Mouse (Mus musculus) embryonic facial prominence, embryonic 12.5 days (tissue): ENCODE measurements around the gene Dedd2. TPM values are rescaled to one million over a fixed set of nuclear protein-coding genes. Genes with fewer than 3 reads are reported as not detected.

Experiments used
- ATAC-seq: fragments of 200-750 bp; cut with Nextera tagmentation; 2 replicates; pipeline ENCODE4 v1.8.0; 2017; ENCODE audit not compliant: insufficient number of reproducible peaks, insufficient read depth, low FRiP score, low TSS enrichment
- H3K27ac ChIP-seq: fragments of 300-500 bp; sonication (generic); 2 replicates; pipeline ENCODE4 v1.5.1; 2016; ENCODE audit warnings: mild to moderate bottlenecking
- H3K27me3 ChIP-seq: fragments of 300-500 bp; sonication (generic); 2 replicates; pipeline ENCODE4 v1.6.1; 2016; ENCODE audit warnings: mild to moderate bottlenecking, moderate library complexity
- H3K36me3 ChIP-seq: fragments of 300-500 bp; sonication (generic); 2 replicates; pipeline ENCODE4 v1.6.1; 2016; ENCODE audit warnings: mild to moderate bottlenecking
- H3K4me1 ChIP-seq: fragments of 300-500 bp; sonication (generic); 2 replicates; pipeline ENCODE4 v1.6.1; 2016
- H3K4me2 ChIP-seq: fragments of 300-500 bp; sonication (generic); replicated peaks from 2 replicates; pipeline ENCODE4 v1.6.1; 2016; ENCODE audit warnings: mild to moderate bottlenecking, moderate library complexity
- H3K4me3 ChIP-seq: fragments of 300-500 bp; sonication (generic); 2 replicates; pipeline ENCODE4 v1.5.1; 2016; ENCODE audit warnings: mild to moderate bottlenecking
- H3K9ac ChIP-seq: fragments of 300-500 bp; sonication (generic); 2 replicates; pipeline ENCODE4 v1.6.1; 2016; ENCODE audit warnings: mild to moderate bottlenecking, moderate library complexity
- H3K9me3 ChIP-seq: fragments of 300-500 bp; sonication (generic); 2 replicates; pipeline ENCODE4 v1.6.1; 2016; ENCODE audit warnings: mild to moderate bottlenecking, moderate library complexity
- WGBS: fragments of 180-500 bp; shearing (Covaris S2); methylation state at CpG from one replicate; pipeline ENCODE4 v1.1.7; 2016; 5-methylcytosine and 5-hydroxymethylcytosine counted together
- polyA plus RNA-seq: library from polyadenylated mRNA; unstranded; fragments of >200 nt; fragmentation: Nextera tagmentation; extraction: Ambion mirVana; gene quantifications from 2 replicates; pipeline ENCODE4 v1.2.1, GENCODE M21; 2016

Dedd2 gene
- polyA plus RNA-seq, 1 experiment from 2014 or later = 13.7 TPM

DNA sequence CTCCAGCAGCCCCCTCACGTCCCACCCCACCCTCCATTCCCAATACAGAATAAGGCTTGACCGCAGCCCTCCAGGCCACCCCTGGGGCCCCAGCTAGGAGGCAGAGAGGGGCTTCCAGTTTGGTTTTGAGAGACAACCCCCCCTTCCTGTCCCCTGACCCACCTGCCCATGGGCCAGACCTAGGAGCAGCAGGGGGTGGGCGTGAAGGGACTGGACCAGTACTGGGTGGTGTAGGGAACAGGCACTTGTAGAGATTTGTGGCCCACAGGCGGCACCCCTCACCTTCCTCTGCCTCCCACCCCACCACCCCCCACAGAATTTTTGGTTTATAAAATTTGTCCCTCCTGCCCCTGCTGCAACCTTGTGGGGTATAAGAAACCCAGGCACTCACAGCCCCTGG, 22.9 kb upstream of the Dedd2 start:
- no peak for ATAC-seq
- Histone ChIP-seq H3K4me1 (peaks cover 38% of the 10 kb centered on the region), H3K9me3 (no peaks in the 10 kb centered on the region), H3K4me3 (no peak overlapping the region), H3K9ac (no peak overlapping the region), H3K4me2 (no peak overlapping the region), H3K27ac (peak overlapping the region; percentile 26; the same call in 1 of the 2 replicates), H3K36me3 (peaks cover 37% of the 10 kb centered on the region), H3K27me3 (no peaks in the 10 kb centered on the region)
- WGBS = 98% methylated on average over 4 of the region's 4 CpGs

DNA sequence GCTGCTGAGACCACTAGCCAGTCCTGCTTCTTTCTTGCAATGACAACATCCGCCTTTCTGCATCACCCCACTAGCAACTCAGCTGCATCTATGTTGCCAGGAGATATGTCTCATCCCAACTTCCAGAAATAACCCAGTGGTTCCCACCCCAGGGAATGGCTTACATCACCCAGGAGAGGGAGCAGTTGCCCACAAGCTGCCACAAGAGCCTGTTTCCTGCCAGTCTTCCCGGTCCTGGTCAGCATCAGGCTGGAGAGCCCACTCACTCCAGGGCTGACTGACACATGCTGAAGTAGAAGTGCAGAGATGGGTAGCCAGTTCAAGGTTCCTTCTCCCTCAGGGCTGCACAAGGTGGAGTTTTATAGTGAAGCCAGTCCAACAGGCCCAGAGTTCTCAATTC, 20.6 kb upstream of the Dedd2 start:
- ATAC-seq = no peak
- Histone ChIP-seq H3K9me3 (no peaks in the 10 kb centered on the region), H3K27me3 (no peaks in the 10 kb centered on the region), H3K4me3 (no peak overlapping the region), H3K27ac (peak overlapping the region; percentile 17; the same call in 1 of the 2 replicates), H3K36me3 (peaks cover 36% of the 10 kb centered on the region), H3K9ac (no peak overlapping the region), H3K4me2 (no peak overlapping the region), H3K4me1 (peaks cover 24% of the 10 kb centered on the region)
- WGBS = 33% methylated on average over 2 of the region's 2 CpGs

DNA sequence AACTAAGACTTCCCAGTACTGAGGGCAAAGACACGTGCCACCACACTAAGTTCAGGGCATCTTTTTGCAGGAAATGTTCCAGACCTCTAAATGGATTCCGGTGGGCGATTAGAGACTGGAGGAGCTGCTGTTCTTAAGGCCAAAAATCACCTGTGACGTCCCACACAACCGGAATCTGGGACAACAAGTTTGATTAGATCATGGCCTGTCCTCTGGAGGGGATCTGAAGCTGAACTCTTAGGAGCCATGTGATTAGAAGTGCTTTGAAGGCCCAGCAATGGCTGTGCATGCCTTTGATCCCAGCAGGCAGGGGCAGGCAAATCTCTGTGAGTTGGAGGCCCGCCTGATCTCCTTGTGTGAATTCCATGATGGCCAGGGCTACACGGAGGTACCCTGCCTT, 20.2 kb upstream of the Dedd2 start:
- Histone ChIP-seq H3K4me2 (no peak overlapping the region), H3K27me3 (no peaks in the 10 kb centered on the region), H3K9ac (no peak overlapping the region), H3K4me3 (no peak overlapping the region), H3K36me3 (peaks cover 32% of the 10 kb centered on the region), H3K27ac (peak overlapping the region; percentile 57; the same call in 1 of the 2 replicates), H3K4me1 (peaks cover 24% of the 10 kb centered on the region), H3K9me3 (no peaks in the 10 kb centered on the region)
- no peak for ATAC-seq
- 62% methylated on average over 7 of the region's 7 CpGs for whole genome bisulfite sequencing

DNA sequence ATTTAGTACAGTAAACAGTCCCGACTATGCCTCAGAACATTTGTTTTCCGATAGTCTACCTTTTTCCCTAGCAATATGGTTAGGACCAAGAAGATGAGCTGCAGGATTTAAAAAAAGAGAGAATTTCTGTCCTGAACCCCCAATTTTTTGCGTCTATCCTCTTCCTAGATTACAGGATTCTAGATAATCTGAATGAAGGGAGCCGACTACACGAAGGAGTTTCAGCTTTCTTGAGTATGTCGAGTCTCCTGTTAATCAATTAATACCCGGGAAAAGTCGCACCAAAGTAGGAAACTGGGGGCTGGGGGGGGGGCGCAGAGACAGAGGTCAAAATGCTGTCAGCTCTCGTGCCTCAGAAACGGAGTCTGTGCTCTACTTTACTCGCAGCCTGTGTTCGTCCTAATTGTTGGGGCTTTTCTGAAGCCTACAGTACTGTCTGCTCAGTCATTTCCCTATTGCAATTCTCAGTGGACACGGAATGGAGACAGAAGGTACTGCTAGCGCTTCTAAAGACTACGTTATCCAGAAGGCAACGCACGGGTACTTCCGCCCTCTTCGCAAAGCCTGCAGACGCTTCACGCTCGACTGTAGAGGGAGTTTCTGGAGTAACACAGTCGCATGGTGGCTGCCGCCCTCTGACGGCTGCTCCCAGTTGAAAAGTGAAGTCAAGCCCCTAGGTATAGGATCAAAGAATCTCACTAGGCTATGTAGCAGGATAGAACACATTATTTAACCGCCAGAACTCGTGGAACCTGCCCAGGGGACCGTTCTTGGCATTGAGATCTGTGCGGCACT, 18.6 kb upstream of the Dedd2 start:
- H3K36me3 ChIP-seq = peaks cover 31% of the 10 kb centered on the region
- peak overlapping the region; percentile 80 for H3K27ac ChIP-seq
- WGBS = 4% methylated on average over 30 of the region's 30 CpGs
- ATAC-seq = peak; percentile 54
- H3K4me3 ChIP-seq = peak overlapping the region; percentile 97
- H3K9ac ChIP-seq = 0 out of 2 replicates have a peak overlapping the region, but pooled peaks have one; percentile 27
- H3K27me3 ChIP-seq = no peaks in the 10 kb centered on the region
- peaks cover 21% of the 10 kb centered on the region for H3K4me1 ChIP-seq
- H3K9me3 ChIP-seq = no peaks in the 10 kb centered on the region
- peak overlapping the region; percentile 74 for H3K4me2 ChIP-seq

DNA sequence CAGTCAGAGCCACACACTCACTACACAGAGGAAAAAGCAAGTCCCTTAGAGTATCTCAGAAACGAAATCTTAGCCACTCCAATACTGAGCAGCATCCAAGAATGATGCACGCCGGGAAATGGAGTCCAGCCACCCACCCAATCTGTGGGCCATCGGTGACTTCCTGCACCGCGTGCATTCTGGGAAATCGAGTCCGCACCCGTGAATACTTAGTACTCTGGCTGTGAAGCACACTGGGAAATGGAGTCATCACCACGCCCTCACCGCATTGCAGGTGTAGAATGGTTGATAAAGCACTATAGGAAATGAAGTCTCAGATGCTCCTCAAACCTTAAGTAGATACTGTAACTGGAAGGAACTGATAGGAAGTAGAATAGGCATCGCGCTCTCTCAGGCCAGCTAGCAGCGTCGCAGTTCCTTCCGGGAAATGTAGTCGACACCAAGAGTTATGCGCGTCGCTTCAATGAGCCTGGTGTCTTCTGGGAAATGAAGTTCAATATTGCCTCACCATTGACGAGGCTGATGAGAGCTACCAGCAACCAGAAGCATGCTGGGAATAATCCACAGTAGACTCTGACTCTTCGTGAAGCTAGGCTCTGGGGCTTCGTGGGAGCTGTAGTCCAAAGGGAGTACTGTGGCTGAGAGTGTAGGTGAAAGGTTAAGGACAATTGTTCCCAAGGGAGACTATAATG, 17.7 kb upstream of the Dedd2 start:
- Histone ChIP-seq H3K4me1 (peaks cover 21% of the 10 kb centered on the region), H3K9ac (peak overlapping the region; percentile 99; the same call in 1 of the 2 replicates), H3K4me3 (peak overlapping the region; percentile 97), H3K27me3 (no peaks in the 10 kb centered on the region), H3K9me3 (no peaks in the 10 kb centered on the region), H3K27ac (peak overlapping the region; percentile 80), H3K36me3 (peaks cover 34% of the 10 kb centered on the region), H3K4me2 (peak overlapping the region; percentile 74)
- ATAC-seq = peak; percentile 91
- under 1% methylated on average over 23 of the region's 23 CpGs for WGBS

DNA sequence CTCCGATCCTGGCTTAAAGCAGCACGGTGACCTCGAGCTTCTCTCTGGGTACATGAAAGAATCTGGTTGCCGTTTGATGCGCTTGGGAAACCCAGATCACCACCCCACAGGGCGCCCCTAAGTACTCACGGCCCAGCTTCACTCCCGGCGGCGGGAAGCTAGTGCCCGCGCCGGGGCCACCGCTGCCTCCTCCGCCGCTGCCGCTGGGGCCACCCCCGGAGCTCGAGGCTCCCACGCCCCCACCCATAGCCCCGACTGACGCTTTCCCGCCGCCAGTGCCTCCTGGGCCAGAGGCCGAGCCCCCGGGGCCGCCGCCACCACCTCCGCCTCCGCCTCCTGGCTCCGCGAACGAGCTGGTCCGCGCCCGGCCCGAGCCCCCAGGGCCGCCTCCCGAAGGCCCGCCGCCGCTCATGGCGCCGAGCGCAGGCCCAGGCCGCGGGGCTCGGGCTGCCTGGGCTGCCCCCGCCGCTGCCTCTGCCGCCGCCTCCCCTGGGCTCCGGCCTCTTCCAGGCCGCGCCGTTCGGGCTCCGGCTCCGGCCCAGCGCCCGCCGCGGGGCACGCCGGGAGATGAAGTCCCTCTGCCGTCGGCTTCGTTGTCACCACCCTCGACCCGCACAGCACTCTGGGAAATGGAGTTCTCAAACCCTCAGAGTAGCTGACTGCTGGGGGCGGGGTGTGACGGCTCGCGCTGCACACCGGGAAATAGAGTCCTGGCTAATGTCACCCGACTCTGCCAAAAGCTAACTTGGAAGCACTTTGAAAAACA, 17.0 kb upstream of the Dedd2 start, which contains the start of gene Gsk3a:
Gsk3a (minus strand) TSS at position 603 of the 766 bp plus-strand sequence.
- Histone ChIP-seq H3K27ac (peak within 1 kb of the TSS; percentile 80), H3K4me1 (peaks cover 21% of the 10 kb centered on the region), H3K4me2 (peak within 1 kb of the TSS; percentile 74), H3K27me3 (no peaks in the 10 kb centered on the region), H3K36me3 (peaks cover 34% of the 10 kb centered on the region), H3K9me3 (no peaks in the 10 kb centered on the region), H3K9ac (peak within 1 kb of the TSS; percentile 99), H3K4me3 (peak within 1 kb of the TSS; percentile 97)
- peak; percentile 83 for ATAC-seq
- WGBS = under 1% methylated on average over 71 of the region's 76 CpGs

DNA sequence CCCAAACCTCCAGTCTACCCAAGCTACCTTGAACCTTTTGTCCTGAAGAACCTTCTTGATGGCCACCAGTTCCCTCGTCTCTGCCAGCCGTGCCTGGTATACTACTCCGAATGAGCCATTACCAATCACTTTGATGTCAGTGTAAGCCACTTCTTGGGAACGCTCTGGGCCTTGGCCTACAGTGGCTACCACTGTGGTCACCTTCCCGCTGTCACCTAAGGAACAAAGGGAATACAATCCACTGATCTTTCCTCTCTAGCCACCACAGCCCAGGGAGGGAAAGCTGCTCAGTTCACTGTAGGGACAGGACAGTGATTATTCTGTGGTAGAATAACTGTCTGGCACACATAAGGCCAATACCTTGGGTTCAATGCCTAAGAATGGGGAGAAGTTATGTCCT, 15.1 kb upstream of the Dedd2 start:
- peak overlapping the region; percentile 99; the same call in 1 of the 2 replicates for H3K9ac ChIP-seq
- H3K4me1 ChIP-seq = peaks cover 21% of the 10 kb centered on the region
- ATAC-seq = no peak
- no peak overlapping the region for H3K4me3 ChIP-seq
- 88% methylated on average over 5 of the region's 5 CpGs for WGBS
- H3K36me3 ChIP-seq = peaks cover 50% of the 10 kb centered on the region
- H3K27ac ChIP-seq = no peak overlapping the region
- H3K27me3 ChIP-seq = no peaks in the 10 kb centered on the region
- H3K9me3 ChIP-seq = no peaks in the 10 kb centered on the region
- H3K4me2 ChIP-seq = peak overlapping the region; percentile 74; the same call in 1 of the 2 replicates

DNA sequence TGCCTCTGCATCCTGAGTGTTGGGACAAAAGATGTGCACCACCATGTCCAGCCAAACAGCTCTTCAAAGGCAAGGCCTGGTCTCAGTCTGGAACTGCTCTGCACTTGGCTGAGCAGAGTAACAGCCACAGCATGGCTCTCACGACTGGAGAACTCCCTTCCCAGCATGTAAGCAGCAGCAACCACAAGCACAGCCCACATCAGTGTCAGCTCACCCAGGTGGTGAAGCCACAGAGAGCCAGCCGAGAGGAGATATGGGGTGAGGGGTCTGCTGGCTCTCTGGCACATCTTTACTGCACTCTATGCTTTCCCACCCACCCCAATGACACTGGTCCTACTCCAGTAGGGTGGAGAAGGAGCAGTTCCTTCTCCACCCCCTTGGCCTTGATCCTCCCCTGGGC, 12.6 kb upstream of the Dedd2 start:
- no peaks in the 10 kb centered on the region for H3K9me3 ChIP-seq
- no peaks in the 10 kb centered on the region for H3K27me3 ChIP-seq
- H3K27ac ChIP-seq = no peak overlapping the region
- no peak overlapping the region for H3K4me2 ChIP-seq
- WGBS = 85% methylated on average over 2 of the region's 2 CpGs
- ATAC-seq = no peak
- H3K4me3 ChIP-seq = no peak overlapping the region
- no peak overlapping the region for H3K9ac ChIP-seq
- peaks cover 75% of the 10 kb centered on the region for H3K36me3 ChIP-seq
- H3K4me1 ChIP-seq = peaks cover 17% of the 10 kb centered on the region

DNA sequence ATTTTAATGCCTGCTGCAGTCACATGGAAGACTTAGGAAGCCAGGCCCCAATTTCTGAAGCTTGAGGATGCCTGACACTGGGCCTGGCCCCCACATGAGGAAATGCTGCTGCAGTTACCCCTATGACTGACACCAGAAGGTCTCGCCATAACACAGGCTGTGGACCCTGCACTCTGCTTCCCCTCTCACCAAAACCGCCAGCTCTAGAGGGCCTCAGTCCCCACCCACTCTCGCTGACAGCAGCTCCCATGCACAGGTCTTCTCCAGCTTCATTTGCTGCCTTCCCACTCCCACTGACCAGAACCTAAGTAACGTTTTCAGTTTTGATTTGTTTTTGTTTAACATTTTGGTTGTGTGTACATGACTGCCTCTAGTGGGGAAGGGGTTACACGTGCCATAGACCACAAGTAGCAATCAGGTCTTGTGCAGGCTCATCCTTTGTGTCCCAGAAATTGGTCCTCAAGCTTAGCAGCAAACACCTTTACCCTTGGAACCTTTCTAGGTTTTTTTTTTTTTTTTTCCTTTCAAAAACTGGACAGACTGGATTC, 11.8 kb upstream of the Dedd2 start:
- Histone ChIP-seq H3K4me1 (peaks cover 17% of the 10 kb centered on the region), H3K27ac (no peak overlapping the region), H3K4me3 (no peak overlapping the region), H3K9ac (no peak overlapping the region), H3K9me3 (no peaks in the 10 kb centered on the region), H3K36me3 (peaks cover 84% of the 10 kb centered on the region), H3K4me2 (no peak overlapping the region), H3K27me3 (no peaks in the 10 kb centered on the region)
- no peak for ATAC-seq
- 62% methylated on average over 5 of the region's 5 CpGs for WGBS

DNA sequence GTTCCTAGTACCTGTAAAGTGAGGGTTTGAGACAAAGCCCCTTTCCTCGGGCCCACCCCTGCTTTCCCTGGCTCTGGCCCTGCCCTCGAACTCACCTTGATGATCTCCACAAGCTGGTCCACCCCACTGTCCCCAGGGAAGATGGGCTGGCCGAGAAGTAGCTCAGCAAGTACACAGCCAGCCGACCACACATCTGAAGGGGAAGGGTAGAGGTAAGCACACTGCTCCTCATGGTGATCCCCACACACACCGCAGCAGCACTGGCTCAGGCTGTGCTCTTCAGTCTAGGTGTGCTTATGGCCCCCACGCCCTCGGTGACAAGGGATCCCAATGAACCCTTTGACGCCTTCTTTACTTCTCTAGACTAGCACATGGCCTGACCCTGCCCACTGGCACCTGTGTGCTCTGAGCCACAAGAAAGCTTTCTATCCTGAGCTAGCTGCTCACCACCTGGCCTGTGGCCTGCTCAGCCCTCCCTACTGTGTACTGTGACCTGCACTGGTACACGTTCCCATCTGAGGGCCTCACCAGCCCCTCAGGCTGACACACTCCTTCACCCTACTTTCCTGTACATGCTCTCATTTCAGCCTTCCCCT, 10.4 kb upstream of the Dedd2 start:
- Histone ChIP-seq H3K9ac (no peak overlapping the region), H3K4me2 (no peak overlapping the region), H3K4me3 (no peak overlapping the region), H3K27me3 (no peaks in the 10 kb centered on the region), H3K36me3 (peaks cover 98% of the 10 kb centered on the region), H3K9me3 (no peaks in the 10 kb centered on the region), H3K4me1 (peaks cover 5% of the 10 kb centered on the region), H3K27ac (no peak overlapping the region)
- WGBS = 83% methylated on average over 9 of the region's 9 CpGs
- no peak for ATAC-seq
